Mouse (Mus musculus) embryonic fibroblast, embryonic 13.5 days (primary cell): ENCODE results near the gene Gm11733. TPM values are rescaled to one million over a fixed set of nuclear protein-coding genes. Genes with fewer than 3 reads are reported as not detected.

Experiments used
- H3K27ac ChIP-seq: 2 replicates; pipeline ENCODE4 v1.5.1; 2012; ENCODE audit warnings: low read length, control low read depth, inconsistent platforms; ENCODE audit not compliant: insufficient read depth
- H3K4me1 ChIP-seq: 2 replicates; pipeline ENCODE4 v1.6.1; 2011; ENCODE audit warnings: low read length; ENCODE audit not compliant: control insufficient read depth, insufficient read depth
- H3K4me3 ChIP-seq: 2 replicates; pipeline ENCODE4 v1.5.1; 2011; ENCODE audit warnings: mild to moderate bottlenecking, control low read depth, low read length; ENCODE audit not compliant: insufficient read depth
- CTCF ChIP-seq: IDR thresholded peaks from 2 replicates; pipeline ENCODE4 v1.5.1; 2011; ENCODE audit warnings: mild to moderate bottlenecking, control low read depth, low read length, moderate library complexity, borderline replicate concordance; ENCODE audit not compliant: insufficient read depth
- POLR2A ChIP-seq: IDR thresholded peaks from 2 replicates; pipeline ENCODE4 v1.6.1; 2011; ENCODE audit warnings: low read depth, mild to moderate bottlenecking, control low read depth, low read length, moderate library complexity
- polyA plus RNA-seq: library from polyadenylated mRNA; stranded (reverse); fragments of >200 nt; gene quantifications from 2 replicates; pipeline ENCODE4 v1.2.4, GENCODE M21; 2011; ENCODE audit warnings: low read depth; ENCODE audit not compliant: missing spikeins, insufficient read length

Gene Gm11733
- polyA plus RNA-seq, 1 experiment, result not detected

- Histone ChIP-seq H3K4me1 (no peaks in the 10 kb centered on the region), H3K4me3 (no peak overlapping the region), H3K27ac (no peak overlapping the region)
- TF ChIP-seq POLR2A, result no peak
- no peak for TF ChIP-seq CTCF
These were observed 17.9 kb upstream of the Gm11733 start for GRCm38 (mm10) chr11:117466292-117466691.

DNA sequence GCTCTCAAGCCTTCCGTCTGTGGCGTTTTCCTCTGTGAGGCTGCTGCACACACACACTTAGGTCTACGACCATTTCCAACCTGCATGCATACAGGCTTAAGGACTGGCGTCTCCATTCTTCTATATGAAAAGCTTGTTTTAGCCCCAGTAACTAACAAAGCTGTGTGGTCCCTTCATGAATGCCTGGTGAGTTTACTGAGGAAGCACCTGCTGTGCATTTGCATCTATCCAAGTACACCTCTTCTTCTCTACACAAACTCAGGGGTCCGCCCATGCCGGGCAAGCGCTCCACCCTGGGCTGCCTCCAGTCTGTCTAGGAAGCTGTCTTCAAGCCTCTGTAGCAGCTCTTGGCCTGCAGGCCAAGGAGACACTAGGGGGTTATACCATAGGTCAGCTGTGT, 17.3 kb upstream of the Gm11733 start:
- no peaks in the 10 kb centered on the region for H3K4me1 ChIP-seq
- no peak overlapping the region for H3K27ac ChIP-seq
- TF ChIP-seq POLR2A (no peak), CTCF (no peak)
- H3K4me3 ChIP-seq, result no peak overlapping the region

GRCm38 (mm10) chr11:117468585-117469363, 15.4 kb upstream of the Gm11733 start:
- TF ChIP-seq POLR2A (no peak), CTCF (no peak)
- H3K4me3 ChIP-seq, result no peak overlapping the region
- no peaks in the 10 kb centered on the region for H3K4me1 ChIP-seq
- no peak overlapping the region for H3K27ac ChIP-seq

- no peaks in the 10 kb centered on the region for H3K4me1 ChIP-seq
- H3K27ac ChIP-seq, result no peak overlapping the region
- TF ChIP-seq POLR2A, result no peak
- TF ChIP-seq CTCF, result no peak
- no peak overlapping the region for H3K4me3 ChIP-seq
These were observed 14.4 kb upstream of the Gm11733 start for GRCm38 (mm10) chr11:117469724-117470123.

DNA sequence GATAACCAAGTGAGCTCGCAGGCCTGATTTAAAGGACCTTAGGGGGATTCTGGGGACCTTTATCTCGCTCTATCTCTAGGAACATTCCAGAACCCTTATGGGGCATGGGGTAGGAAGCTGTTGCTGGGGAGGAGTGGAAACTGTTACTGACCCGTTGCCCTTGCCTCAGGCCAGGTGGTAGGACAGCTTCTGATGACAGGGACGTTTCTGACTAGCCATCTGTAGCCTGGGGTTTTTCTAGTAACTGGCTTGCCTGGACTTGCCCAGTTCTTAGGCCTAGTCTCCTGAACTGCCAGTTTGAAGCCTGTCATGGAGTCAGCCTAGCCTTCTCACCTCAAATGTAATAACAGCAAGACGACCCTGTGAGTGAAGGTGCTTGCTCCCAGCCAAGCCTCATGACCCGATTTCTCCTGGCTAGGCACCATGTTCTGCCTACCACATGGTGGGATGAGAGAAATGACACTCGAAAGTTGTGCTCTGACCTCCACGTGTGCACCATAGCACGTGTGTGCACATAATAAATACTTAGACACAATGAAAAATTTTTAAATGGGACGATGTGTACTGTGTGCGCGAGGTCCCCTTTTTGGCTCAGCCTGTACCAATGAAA, 13.5 kb upstream of the Gm11733 start:
- Histone ChIP-seq H3K27ac (no peak overlapping the region), H3K4me3 (no peak overlapping the region), H3K4me1 (no peaks in the 10 kb centered on the region)
- TF ChIP-seq CTCF (no peak), POLR2A (no peak)

- Histone ChIP-seq H3K27ac (no peak overlapping the region), H3K4me3 (no peak overlapping the region), H3K4me1 (no peaks in the 10 kb centered on the region)
- TF ChIP-seq POLR2A (no peak), CTCF (no peak)
These were observed 12.4 kb upstream of the Gm11733 start for GRCm38 (mm10) chr11:117471625-117472283.

DNA sequence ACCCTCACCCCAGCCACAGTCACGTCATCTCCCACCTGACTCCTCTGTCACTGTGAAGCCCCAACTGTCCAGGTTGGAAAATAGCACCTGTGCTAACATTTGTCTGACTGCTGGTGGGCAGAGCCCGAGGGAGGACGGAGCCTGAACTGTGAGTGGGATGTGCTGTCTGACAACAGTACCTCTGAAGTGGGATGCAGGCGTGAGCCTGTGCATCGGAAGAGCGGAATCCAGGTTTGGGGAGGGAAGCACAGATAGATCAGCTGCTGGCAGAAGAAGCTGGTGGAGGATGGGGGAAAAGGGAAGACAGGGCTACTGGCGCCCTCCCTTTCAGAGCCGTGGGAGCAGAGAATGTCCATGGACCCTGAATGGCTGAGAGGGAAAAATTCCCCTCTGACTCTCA, 11.3 kb upstream of the Gm11733 start:
- no peaks in the 10 kb centered on the region for H3K4me1 ChIP-seq
- H3K4me3 ChIP-seq, result no peak overlapping the region
- TF ChIP-seq CTCF (no peak), POLR2A (no peak)
- no peak overlapping the region for H3K27ac ChIP-seq

GRCm38 (mm10) chr11:117475204-117475603, 9.0 kb upstream of the Gm11733 start:
- H3K4me3 ChIP-seq, result no peak overlapping the region
- TF ChIP-seq CTCF (no peak), POLR2A (no peak)
- no peak overlapping the region for H3K27ac ChIP-seq
- 0 out of 2 replicates have a peak, but pooled peaks cover 4% of the 10 kb centered on the region for H3K4me1 ChIP-seq

DNA sequence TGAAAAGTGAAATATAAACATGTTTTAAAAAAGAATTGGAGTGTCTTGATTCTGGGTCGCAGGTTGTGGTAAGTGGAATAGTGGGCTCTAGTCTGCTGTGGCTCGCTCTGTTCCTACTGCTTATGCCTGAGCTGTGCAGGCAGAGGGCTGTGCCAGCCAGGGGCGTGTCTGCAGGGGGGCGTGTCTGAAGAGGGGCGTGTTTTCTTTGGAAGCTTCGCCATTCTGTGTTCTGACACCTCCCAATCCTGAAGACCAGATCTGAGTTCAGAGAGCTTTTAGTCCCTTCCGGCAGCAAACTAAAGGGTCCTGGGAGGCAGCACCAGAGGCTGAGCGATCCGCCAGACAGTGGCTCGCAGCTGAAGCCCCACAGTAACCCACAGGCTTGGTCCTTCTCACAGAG, 8.5 kb upstream of the Gm11733 start:
- no peak for TF ChIP-seq POLR2A
- TF ChIP-seq CTCF, result no peak
- H3K27ac ChIP-seq, result no peak overlapping the region
- H3K4me3 ChIP-seq, result no peak overlapping the region
- H3K4me1 ChIP-seq, result 0 out of 2 replicates have a peak, but pooled peaks cover 4% of the 10 kb centered on the region
